Mouse (Mus musculus): ENCODE results near the gene Cadm1. TPM values are rescaled to one million over a fixed set of nuclear protein-coding genes. Genes with fewer than 3 reads are reported as not detected.

Gene Cadm1
- polyA plus RNA-seq, 1 experiment from 2014 or later: 190 TPM

DNA sequence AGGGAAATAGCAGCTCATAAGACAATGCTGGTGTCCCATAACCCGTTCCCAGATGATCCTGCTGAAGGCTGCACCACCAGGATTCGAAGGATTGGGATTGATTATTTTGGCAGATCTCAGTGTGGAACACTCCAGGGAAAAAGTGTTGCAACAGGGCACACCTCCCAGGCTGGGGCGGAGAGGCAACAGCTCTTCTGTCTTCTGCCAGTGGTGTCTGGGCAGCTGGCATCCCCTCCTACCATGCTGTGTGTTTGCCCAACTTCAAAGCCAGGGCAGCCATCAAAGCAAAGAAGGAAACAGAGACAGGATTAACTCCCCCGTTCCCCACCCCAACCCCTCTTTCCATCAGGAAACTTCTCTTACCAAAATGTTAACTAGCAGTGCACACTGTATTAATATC is 13.7 kb upstream of the Cadm1 start:
- H3K9me3 ChIP-seq (ENCODE audit: control insufficient read depth, low read length): no peaks in the 10 kb centered on the region; the same call in 1 of the 2 replicates
- DNase-seq (ENCODE audit: low spot score): no peak
- no peak for ATAC-seq (ENCODE audit: insufficient read depth, low FRiP score, low TSS enrichment)
- no peaks in the 10 kb centered on the region for H3K27me3 ChIP-seq (ENCODE audit: control insufficient read depth, insufficient read depth, low read length)
- WGBS: 56% methylated on average over 4 of the region's 4 CpGs
- H3K4me3 ChIP-seq (ENCODE audit: low read depth, low read length): no peak overlapping the region
- H3K4me1 ChIP-seq (ENCODE audit: control insufficient read depth, insufficient read depth, low read length): no peaks in the 10 kb centered on the region
- no peak overlapping the region for H3K9ac ChIP-seq (ENCODE audit: low read length)
- no peak overlapping the region for H3K27ac ChIP-seq (ENCODE audit: low read depth, low read length)
- no peaks in the 10 kb centered on the region for H3K36me3 ChIP-seq (ENCODE audit: control insufficient read depth, insufficient read depth, low read length)
- H3K4me2 ChIP-seq (ENCODE audit: low read depth): no peak overlapping the region

DNA sequence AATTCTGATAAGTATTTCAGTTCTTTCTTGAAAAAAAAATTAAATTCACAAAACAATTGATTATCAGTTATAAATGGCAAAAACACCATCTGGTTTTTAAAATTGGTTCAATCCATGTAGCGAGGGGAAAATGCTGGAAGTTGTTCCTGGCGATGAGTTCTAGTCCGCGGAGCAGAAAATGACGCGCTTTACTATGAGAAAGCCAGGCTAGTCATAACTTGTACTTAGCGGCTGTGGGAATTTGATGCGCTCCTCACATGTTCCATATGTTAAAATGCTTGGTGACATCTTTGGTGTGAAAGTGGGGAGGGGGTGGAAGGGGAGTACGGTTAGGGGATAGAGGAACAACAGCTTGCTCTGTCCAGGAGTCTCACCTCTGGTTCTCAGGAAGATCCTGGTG is 2.7 kb upstream of the Cadm1 start:
- no peak overlapping the region for H3K4me2 ChIP-seq (ENCODE audit: low read depth)
- H3K36me3 ChIP-seq (ENCODE audit: control insufficient read depth, insufficient read depth, low read length): no peaks in the 10 kb centered on the region
- H3K9ac ChIP-seq (ENCODE audit: low read length): no peak overlapping the region
- DNase-seq (ENCODE audit: low spot score) (no peak), ATAC-seq (ENCODE audit: insufficient read depth, low FRiP score, low TSS enrichment) (no peak)
- H3K9me3 ChIP-seq (ENCODE audit: control insufficient read depth, low read length): no peaks in the 10 kb centered on the region
- no peaks in the 10 kb centered on the region for H3K27me3 ChIP-seq (ENCODE audit: control insufficient read depth, insufficient read depth, low read length)
- 87% methylated on average over 9 of the region's 9 CpGs for WGBS
- no peak overlapping the region for H3K27ac ChIP-seq (ENCODE audit: low read depth, low read length)
- H3K4me3 ChIP-seq (ENCODE audit: low read depth, low read length): no peak overlapping the region
- peaks cover 2% of the 10 kb centered on the region; the same call in 1 of the 2 replicates for H3K4me1 ChIP-seq (ENCODE audit: control insufficient read depth, insufficient read depth, low read length)

- no peaks in the 10 kb centered on the region for H3K36me3 ChIP-seq (ENCODE audit: control insufficient read depth, insufficient read depth, low read length)
- 83% methylated on average over 5 of the region's 5 CpGs for WGBS
- H3K4me2 ChIP-seq (ENCODE audit: low read depth): no peak overlapping the region
- no peaks in the 10 kb centered on the region for H3K9me3 ChIP-seq (ENCODE audit: control insufficient read depth, low read length)
- no peaks in the 10 kb centered on the region for H3K27me3 ChIP-seq (ENCODE audit: control insufficient read depth, insufficient read depth, low read length)
- H3K9ac ChIP-seq (ENCODE audit: low read length): no peak overlapping the region
- DNase-seq (ENCODE audit: low spot score): no peak
- peaks cover 4% of the 10 kb centered on the region; the same call in 1 of the 2 replicates for H3K4me1 ChIP-seq (ENCODE audit: control insufficient read depth, insufficient read depth, low read length)
- no peak for ATAC-seq (ENCODE audit: insufficient read depth, low FRiP score, low TSS enrichment)
- no peak overlapping the region for H3K27ac ChIP-seq (ENCODE audit: low read depth, low read length)
- H3K4me3 ChIP-seq (ENCODE audit: low read depth, low read length): no peak overlapping the region
Measured at GRCm38 (mm10) chr9:47527741-47528140, 2.2 kb upstream of the Cadm1 start.

DNA sequence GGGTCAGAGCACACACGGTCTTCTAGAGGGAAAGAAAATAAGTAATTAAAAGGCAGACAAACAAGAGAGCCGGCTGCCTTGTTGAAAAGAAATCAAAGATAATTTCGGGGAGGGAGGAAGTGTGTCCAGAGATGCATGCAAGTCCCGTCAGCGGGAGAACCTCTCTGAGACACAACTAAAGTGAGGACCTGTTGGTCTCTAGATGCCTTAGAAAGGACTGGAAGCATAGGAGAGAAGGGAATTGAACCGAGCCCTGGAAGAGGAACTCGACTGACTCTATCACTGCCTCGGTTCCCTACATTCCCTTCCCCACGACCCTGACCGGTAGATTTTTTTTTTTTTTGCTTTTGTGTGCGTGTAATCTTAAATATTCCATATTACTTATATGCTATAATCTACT is 791 bp upstream of the Cadm1 start:
- Histone ChIP-seq H3K9me3 (ENCODE audit: control insufficient read depth, low read length) (no peaks in the 10 kb centered on the region), H3K27ac (ENCODE audit: low read depth, low read length) (peak overlapping the region; percentile 88; the same call in 1 of the 2 replicates), H3K9ac (ENCODE audit: low read length) (peak overlapping the region; percentile 70; the same call in 1 of the 2 replicates), H3K4me3 (ENCODE audit: low read depth, low read length) (peak overlapping the region; percentile 90), H3K36me3 (ENCODE audit: control insufficient read depth, insufficient read depth, low read length) (no peaks in the 10 kb centered on the region), H3K4me1 (ENCODE audit: control insufficient read depth, insufficient read depth, low read length) (peaks cover 11% of the 10 kb centered on the region), H3K27me3 (ENCODE audit: control insufficient read depth, insufficient read depth, low read length) (no peaks in the 10 kb centered on the region), H3K4me2 (ENCODE audit: low read depth) (peak overlapping the region; percentile 83)
- no peak for DNase-seq (ENCODE audit: low spot score)
- ATAC-seq (ENCODE audit: insufficient read depth, low FRiP score, low TSS enrichment): no peak
- WGBS: 1% methylated on average over 11 of the region's 11 CpGs

- H3K27ac ChIP-seq (ENCODE audit: low read depth, low read length): peak overlapping the region; percentile 86
- H3K4me2 ChIP-seq (ENCODE audit: low read depth): peak overlapping the region; percentile 83
- H3K27me3 ChIP-seq (ENCODE audit: control insufficient read depth, insufficient read depth, low read length): no peaks in the 10 kb centered on the region
- DNase-seq (ENCODE audit: low spot score) (no peak), ATAC-seq (ENCODE audit: insufficient read depth, low FRiP score, low TSS enrichment) (no peak; the same call in none of the 2 replicates)
- no peaks in the 10 kb centered on the region for H3K9me3 ChIP-seq (ENCODE audit: control insufficient read depth, low read length)
- WGBS: under 1% methylated on average over 24 of the region's 30 CpGs
- peak overlapping the region; percentile 89 for H3K9ac ChIP-seq (ENCODE audit: low read length)
- H3K4me1 ChIP-seq (ENCODE audit: control insufficient read depth, insufficient read depth, low read length): peaks cover 11% of the 10 kb centered on the region
- H3K36me3 ChIP-seq (ENCODE audit: control insufficient read depth, insufficient read depth, low read length): no peaks in the 10 kb centered on the region
- peak overlapping the region; percentile 90 for H3K4me3 ChIP-seq (ENCODE audit: low read depth, low read length)
Measured at GRCm38 (mm10) chr9:47530544-47530921, 560 bp downstream of the Cadm1 start.

GRCm38 (mm10) chr9:47530922-47531850 is 1.2 kb downstream of the Cadm1 start:
- H3K27ac ChIP-seq (ENCODE audit: low read depth, low read length): peak overlapping the region; percentile 86
- peak overlapping the region; percentile 89 for H3K9ac ChIP-seq (ENCODE audit: low read length)
- no peaks in the 10 kb centered on the region for H3K27me3 ChIP-seq (ENCODE audit: control insufficient read depth, insufficient read depth, low read length)
- H3K4me3 ChIP-seq (ENCODE audit: low read depth, low read length): peak overlapping the region; percentile 90
- peak overlapping the region; percentile 83 for H3K4me2 ChIP-seq (ENCODE audit: low read depth)
- H3K36me3 ChIP-seq (ENCODE audit: control insufficient read depth, insufficient read depth, low read length): no peaks in the 10 kb centered on the region
- under 1% methylated on average over 96 of the region's 110 CpGs for WGBS
- DNase-seq (ENCODE audit: low spot score) (peak; percentile 75), ATAC-seq (ENCODE audit: insufficient read depth, low FRiP score, low TSS enrichment) (no peak)
- peaks cover 11% of the 10 kb centered on the region for H3K4me1 ChIP-seq (ENCODE audit: control insufficient read depth, insufficient read depth, low read length)
- no peaks in the 10 kb centered on the region for H3K9me3 ChIP-seq (ENCODE audit: control insufficient read depth, low read length)

DNA sequence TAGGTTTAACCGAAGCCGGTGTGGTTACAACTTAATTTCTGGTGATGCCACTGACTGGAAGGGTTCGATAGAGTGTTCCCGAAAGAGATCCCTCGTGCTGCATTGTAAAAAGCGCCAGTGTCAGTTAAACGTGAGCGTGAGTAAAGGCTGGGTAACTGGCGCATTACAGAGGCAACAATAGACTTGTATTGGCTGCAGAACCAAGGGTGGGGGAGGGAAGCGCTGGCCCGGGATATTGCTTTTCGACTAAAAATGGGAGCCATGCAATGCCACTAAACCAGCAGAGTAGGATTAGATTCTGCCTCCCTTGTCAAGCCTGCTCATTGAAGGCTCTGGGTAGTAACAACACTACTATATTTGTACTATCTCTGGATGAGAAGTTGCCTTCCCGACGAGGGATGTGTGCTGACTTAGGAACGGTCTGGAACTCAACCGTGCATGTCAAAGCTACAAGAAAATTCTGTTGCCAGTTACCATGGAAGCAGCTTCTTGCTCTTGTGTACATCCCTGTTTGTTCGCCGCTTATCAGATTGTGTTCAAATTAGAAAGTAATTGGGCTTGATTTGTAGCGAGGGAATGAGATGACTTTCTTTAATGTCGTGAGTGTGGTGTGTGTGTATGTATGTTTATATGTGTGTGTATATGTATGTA is 2.4 kb downstream of the Cadm1 start:
- H3K4me3 ChIP-seq (ENCODE audit: low read depth, low read length): peak overlapping the region; percentile 90
- peak overlapping the region; percentile 89; the same call in 1 of the 2 replicates for H3K9ac ChIP-seq (ENCODE audit: low read length)
- ATAC-seq (ENCODE audit: insufficient read depth, low FRiP score, low TSS enrichment): no peak
- no peaks in the 10 kb centered on the region for H3K27me3 ChIP-seq (ENCODE audit: control insufficient read depth, insufficient read depth, low read length)
- peak overlapping the region; percentile 83 for H3K4me2 ChIP-seq (ENCODE audit: low read depth)
- H3K27ac ChIP-seq (ENCODE audit: low read depth, low read length): no peak overlapping the region
- peaks cover 11% of the 10 kb centered on the region for H3K4me1 ChIP-seq (ENCODE audit: control insufficient read depth, insufficient read depth, low read length)
- 4% methylated on average over 20 of the region's 20 CpGs for WGBS
- H3K36me3 ChIP-seq (ENCODE audit: control insufficient read depth, insufficient read depth, low read length): no peaks in the 10 kb centered on the region
- DNase-seq (ENCODE audit: low spot score): peak; percentile 59
- H3K9me3 ChIP-seq (ENCODE audit: control insufficient read depth, low read length): no peaks in the 10 kb centered on the region

DNA sequence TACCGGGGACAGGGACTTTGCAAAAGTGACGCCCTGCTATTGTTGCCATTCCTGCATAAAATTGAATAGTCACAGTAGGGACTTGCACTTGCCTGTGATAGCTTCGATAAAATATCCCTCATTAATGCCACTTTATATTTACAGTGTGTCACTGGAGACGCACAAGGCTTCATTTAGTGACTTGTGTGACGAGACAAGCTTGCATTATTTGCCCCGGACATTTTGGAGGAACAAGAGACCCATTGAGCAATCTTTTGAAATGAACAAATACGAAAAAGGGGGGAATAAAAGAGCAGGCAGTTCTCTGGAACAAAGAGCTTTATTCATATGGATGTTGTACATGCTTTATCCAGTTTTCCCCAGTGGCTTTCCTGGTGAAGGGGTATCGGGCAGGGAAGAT is 3.5 kb downstream of the Cadm1 start:
- Histone ChIP-seq H3K4me2 (ENCODE audit: low read depth) (peak overlapping the region; percentile 83), H3K9ac (ENCODE audit: low read length) (peak overlapping the region; percentile 29; the same call in 1 of the 2 replicates), H3K27me3 (ENCODE audit: control insufficient read depth, insufficient read depth, low read length) (no peaks in the 10 kb centered on the region), H3K9me3 (ENCODE audit: control insufficient read depth, low read length) (no peaks in the 10 kb centered on the region), H3K4me1 (ENCODE audit: control insufficient read depth, insufficient read depth, low read length) (peaks cover 11% of the 10 kb centered on the region), H3K4me3 (ENCODE audit: low read depth, low read length) (peak overlapping the region; percentile 90), H3K36me3 (ENCODE audit: control insufficient read depth, insufficient read depth, low read length) (no peaks in the 10 kb centered on the region), H3K27ac (ENCODE audit: low read depth, low read length) (peak overlapping the region; percentile 45; the same call in 1 of the 2 replicates)
- peak; percentile 48 for DNase-seq (ENCODE audit: low spot score)
- 16% methylated on average over 8 of the region's 8 CpGs for WGBS
- no peak for ATAC-seq (ENCODE audit: insufficient read depth, low FRiP score, low TSS enrichment)

Data from neural tube, embryonic 11.5 days (tissue).